Mouse (Mus musculus) MEL (cell line): ENCODE results near the gene Chrnb4. TPM values are rescaled to one million over a fixed set of nuclear protein-coding genes. Genes with fewer than 3 reads are reported as not detected.

Experiments used
- DNase-seq: peaks from one replicate; pipeline ENCODE4 v3.0.0; 2011; ENCODE audit warnings: low read depth, low spot score
- H3K27ac ChIP-seq: 2 replicates; pipeline ENCODE4 v1.5.1; 2012; ENCODE audit warnings: low read depth, mild to moderate bottlenecking, control low read depth, low read length, moderate library complexity; ENCODE audit not compliant: control insufficient read depth
- H3K27me3 ChIP-seq, 2 experiments: fragments of 150-350 bp in 1 of 2; sonication (generic) in 1 of 2; 2 replicates each; pipeline ENCODE4 v1.6.1; 2012; ENCODE audit warnings: low read length in 2 of 2, mild to moderate bottlenecking in 2 of 2, improper control_type of control experiment in 1 of 2, moderate library complexity in 1 of 2; ENCODE audit not compliant: insufficient read depth in 2 of 2, control insufficient read depth in 1 of 2
- H3K36me3 ChIP-seq, 2 experiments: 2 replicates each; pipeline ENCODE4 v1.6.1; 2012 to 2014; ENCODE audit warnings: low read length in 2 of 2, improper control_type of control experiment in 1 of 2, inconsistent platforms in 1 of 2, mild to moderate bottlenecking in 1 of 2; ENCODE audit not compliant: insufficient read depth in 2 of 2, control insufficient read depth in 1 of 2
- H3K4me1 ChIP-seq, 2 experiments: fragments of 150-350 bp in 1 of 2; sonication (generic) in 1 of 2; 2 replicates each; pipeline ENCODE4 v1.6.1; 2012; ENCODE audit warnings: low read length in 2 of 2, improper control_type of control experiment in 1 of 2, mild to moderate bottlenecking in 1 of 2; ENCODE audit not compliant: insufficient read depth in 2 of 2, control insufficient read depth in 1 of 2
- H3K4me3 ChIP-seq, 2 experiments: fragments of 150-350 bp in 1 of 2; sonication (generic) in 1 of 2; 2 replicates each; pipeline ENCODE4 v1.5.1; 2012; ENCODE audit warnings: low read depth in 2 of 2, low read length in 2 of 2, mild to moderate bottlenecking in 2 of 2, moderate library complexity in 2 of 2, control low read depth in 1 of 2, improper control_type of control experiment in 1 of 2; ENCODE audit not compliant: control insufficient read depth in 1 of 2, insufficient read depth in 1 of 2
- H3K79me2 ChIP-seq: 2 replicates; pipeline ENCODE4 v1.6.1; 2012; ENCODE audit warnings: mild to moderate bottlenecking, low read length, moderate library complexity; ENCODE audit not compliant: control insufficient read depth, poor library complexity, insufficient read depth
- H3K9ac ChIP-seq: 2 replicates; pipeline ENCODE4 v1.6.1; 2012; ENCODE audit warnings: low read depth, mild to moderate bottlenecking, control low read depth, low read length, moderate library complexity; ENCODE audit not compliant: control insufficient read depth, poor library complexity, severe bottlenecking
- H3K9me3 ChIP-seq: fragments of 150-350 bp; sonication (generic); replicated peaks from 2 replicates; pipeline ENCODE4 v1.6.1; 2012; ENCODE audit warnings: mild to moderate bottlenecking, low read length, improper control_type of control experiment, moderate library complexity; ENCODE audit not compliant: insufficient read depth
- BHLHE40 ChIP-seq: IDR thresholded peaks from 2 replicates; pipeline ENCODE4 v1.6.1; 2012; ENCODE audit warnings: low read depth, mild to moderate bottlenecking, inconsistent platforms, low read length, improper control_type of control experiment, borderline replicate concordance
- CHD2 ChIP-seq: IDR thresholded peaks from 2 replicates; pipeline ENCODE4 v1.6.1; 2011; ENCODE audit warnings: low read length, improper control_type of control experiment
- EP300 ChIP-seq, 2 experiments: IDR thresholded peaks; 2 replicates each; pipeline ENCODE4 v1.6.1; 2011; ENCODE audit warnings: improper control_type of control experiment in 2 of 2, low read length in 2 of 2, low read depth in 1 of 2, mild to moderate bottlenecking in 1 of 2
- GABPA ChIP-seq: IDR thresholded peaks from 2 replicates; pipeline ENCODE4 v1.6.1; 2012; ENCODE audit warnings: low read depth, mild to moderate bottlenecking, inconsistent platforms, low read length, improper control_type of control experiment, moderate library complexity
- MAZ ChIP-seq: IDR thresholded peaks from 2 replicates; pipeline ENCODE4 v1.6.1; 2012; ENCODE audit warnings: low read depth, mild to moderate bottlenecking, inconsistent platforms, low read length, improper control_type of control experiment
- NRF1 ChIP-seq: IDR thresholded peaks from 2 replicates; pipeline ENCODE4 v1.6.1; 2014; ENCODE audit warnings: low read depth, mild to moderate bottlenecking, inconsistent platforms, low read length, improper control_type of control experiment, moderate library complexity; ENCODE audit not compliant: poor library complexity, insufficient read depth, severe bottlenecking
- POLR2A ChIP-seq, 2 experiments: IDR thresholded peaks; 2 replicates each; pipeline ENCODE4 v1.6.1; 2011 to 2012; ENCODE audit warnings: low read length in 2 of 2, mild to moderate bottlenecking in 2 of 2, control low read depth in 1 of 2, improper control_type of control experiment in 1 of 2, low read depth in 1 of 2, moderate library complexity in 1 of 2; ENCODE audit not compliant: control insufficient read depth in 1 of 2, insufficient read depth in 1 of 2, poor library complexity in 1 of 2
- RAD21 ChIP-seq: IDR thresholded peaks from 2 replicates; pipeline ENCODE4 v1.6.1; 2011; ENCODE audit warnings: mild to moderate bottlenecking, low read depth, low read length, improper control_type of control experiment
- TBP ChIP-seq: IDR thresholded peaks from 2 replicates; pipeline ENCODE4 v1.8.0; 2011; ENCODE audit warnings: low read depth, low read length, improper control_type of control experiment
- UBTF ChIP-seq: IDR thresholded peaks from 2 replicates; pipeline ENCODE4 v1.6.1; 2012; ENCODE audit warnings: low read depth, mild to moderate bottlenecking, inconsistent platforms, low read length, improper control_type of control experiment, moderate library complexity, borderline replicate concordance; ENCODE audit not compliant: insufficient read depth
- ZC3H11A ChIP-seq: IDR thresholded peaks from 2 replicates; pipeline ENCODE4 v1.6.1; 2012; ENCODE audit warnings: low read depth, mild to moderate bottlenecking, inconsistent platforms, low read length, improper control_type of control experiment
- ZMIZ1 ChIP-seq: IDR thresholded peaks from 2 replicates; pipeline ENCODE4 v1.6.1; 2012; ENCODE audit warnings: low read depth, mild to moderate bottlenecking, inconsistent platforms, low read length, improper control_type of control experiment, moderate library complexity
- polyA plus RNA-seq, 2 experiments: library from polyadenylated mRNA; stranded (reverse) in 1 of 2; unstranded in 1 of 2; fragments of >175 nt in 1 of 2; fragments of >200 nt in 1 of 2; gene quantifications; 2 replicates each; pipeline versions ENCODE4 v1.2.1 to v1.2.4; 2012; ENCODE audit warnings: low replicate concordance in 2 of 2, low read depth in 1 of 2; ENCODE audit not compliant: insufficient read length in 2 of 2, insufficient read depth in 1 of 2, missing spikeins in 1 of 2
- total RNA-seq: library from RNA; depleted of rRNA; stranded (reverse); fragments of 300-350 nt; gene quantifications from 2 replicates; pipeline ENCODE4 v1.2.3, GENCODE M21; 2012

The Chrnb4 gene
- total and polyA plus RNA-seq, 3 experiments: 0.01 TPM; not detected in 2

DNA sequence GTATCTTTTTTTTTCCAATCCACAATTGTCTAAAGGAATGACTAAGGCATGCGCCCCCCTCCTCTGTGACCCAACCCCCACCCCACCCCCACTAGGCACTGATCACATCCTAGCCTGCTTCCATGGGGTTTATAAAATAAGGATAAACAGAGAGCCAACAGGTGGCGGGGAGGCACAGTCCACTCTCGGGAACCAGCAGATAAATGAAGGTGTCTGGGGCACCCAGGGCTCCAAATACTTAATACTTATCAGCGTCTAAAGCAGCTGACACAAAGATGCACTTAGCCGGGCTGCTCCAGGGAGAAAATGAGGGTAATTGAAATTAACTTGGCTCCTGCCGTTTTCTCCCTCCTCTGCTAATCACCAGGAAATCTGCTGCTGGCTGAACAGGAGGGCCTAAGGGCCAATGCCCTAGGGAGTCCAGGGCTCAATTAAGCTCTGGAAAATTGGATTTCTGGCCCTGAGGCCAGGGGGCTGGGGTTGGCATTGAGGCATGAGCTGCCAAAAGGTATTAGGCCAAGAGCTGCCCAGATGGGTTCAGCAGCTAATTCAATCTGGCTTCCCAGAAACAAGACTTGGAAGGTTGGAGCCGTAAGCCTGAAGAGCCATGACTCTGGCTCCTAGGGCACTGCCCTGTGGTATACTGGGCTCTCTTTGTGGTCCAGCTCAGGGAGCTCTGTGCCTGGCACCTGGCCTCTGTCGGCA lies 18.8 kb upstream of the Chrnb4 start:
- Histone ChIP-seq H3K79me2 (no peaks in the 10 kb centered on the region), H3K27ac (no peak overlapping the region), H3K9ac (no peak overlapping the region), H3K4me1 (peaks cover 0 to 7% of the 10 kb centered on the region in 2 experiments; a peak in 1 of 4 replicates), H3K27me3 (no peaks in the 10 kb centered on the region), H3K9me3 (no peaks in the 10 kb centered on the region), H3K36me3 (peaks cover 0 to 3% of the 10 kb centered on the region in 2 experiments; a peak in 1 of 4 replicates), H3K4me3 (no peak overlapping the region)
- TF ChIP-seq POLR2A (IDR thresholded peaks at IDR 0.05; ENCODE audit: control insufficient read depth in 1 of 2, insufficient read depth in 1 of 2, low read depth in 1 of 2, low read length in 2 of 2, poor library complexity in 1 of 2) (no peak), ZC3H11A (no peak), UBTF (no peak), NRF1 (no peak), MAZ (no peak), BHLHE40 (no peak), CHD2 (no peak), ZMIZ1 (no peak), RAD21 (no peak)
- no peak for DNase-seq

DNA sequence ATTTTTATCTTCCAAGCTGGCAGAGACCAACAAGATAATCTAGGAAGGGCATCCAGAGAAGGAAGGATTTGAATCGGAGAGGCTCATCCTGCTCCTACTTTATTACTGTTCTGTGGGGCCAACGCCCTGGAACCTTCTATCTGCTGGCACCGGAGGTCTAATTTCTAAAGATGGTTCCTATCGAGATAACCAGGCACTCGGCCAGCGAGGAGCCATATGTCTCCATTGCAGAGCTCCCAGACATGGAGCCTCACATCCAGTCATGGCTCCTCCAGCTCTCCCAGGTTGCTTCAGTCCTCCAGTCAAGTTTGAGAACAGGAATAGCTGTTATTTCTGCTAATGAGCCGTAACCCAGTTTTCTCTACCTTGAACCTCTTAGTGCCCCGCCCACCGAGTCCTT lies 16.7 kb upstream of the Chrnb4 start:
- no peak overlapping the region for H3K4me3 ChIP-seq
- H3K27me3 ChIP-seq: peaks cover 0 to 3% of the 10 kb centered on the region in 2 experiments; a peak in 1 of 4 replicates
- peaks cover 0 to 3% of the 10 kb centered on the region in 2 experiments; a peak in 1 of 4 replicates for H3K36me3 ChIP-seq
- peaks cover 0 to 7% of the 10 kb centered on the region in 2 experiments; a peak in 1 of 4 replicates for H3K4me1 ChIP-seq
- TF ChIP-seq TBP: 0 out of 2 replicates have a peak, but pooled peaks have one; percentile 31
- TF ChIP-seq GABPA: no peak
- H3K9ac ChIP-seq: no peak overlapping the region
- DNase-seq: peak; percentile 12
- H3K27ac ChIP-seq: no peak overlapping the region
- no peaks in the 10 kb centered on the region for H3K79me2 ChIP-seq
- no peaks in the 10 kb centered on the region for H3K9me3 ChIP-seq

DNA sequence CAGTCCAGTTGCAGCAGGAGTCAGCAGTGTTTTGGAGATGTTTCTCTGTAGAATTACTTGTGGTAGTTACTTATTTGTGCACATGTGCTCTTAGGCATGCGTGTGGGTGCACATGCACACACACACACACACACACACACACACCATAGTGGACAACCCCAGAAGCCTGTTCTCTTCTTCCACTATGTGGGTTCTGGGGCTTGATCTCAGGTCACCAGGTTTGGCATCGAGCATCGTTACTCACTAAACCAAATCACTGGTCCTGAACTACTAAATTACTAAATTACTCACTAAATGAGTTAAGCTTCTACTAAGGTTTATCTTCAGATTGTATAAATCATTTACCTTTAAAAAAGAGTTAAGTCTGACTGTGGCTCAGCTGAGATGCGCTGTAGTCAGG lies 9.5 kb upstream of the Chrnb4 start:
- Histone ChIP-seq H3K36me3 (no peaks in the 10 kb centered on the region), H3K4me3 (no peak overlapping the region), H3K9ac (no peak overlapping the region), H3K4me1 (no peaks in the 10 kb centered on the region), H3K27ac (no peak overlapping the region), H3K27me3 (peaks cover 0 to 3% of the 10 kb centered on the region in 2 experiments; a peak in 2 of 4 replicates), H3K9me3 (no peaks in the 10 kb centered on the region), H3K79me2 (no peaks in the 10 kb centered on the region)
- no peak for DNase-seq
- TF ChIP-seq EP300 (IDR thresholded peaks at IDR 0.05; ENCODE audit: low read depth in 1 of 2, low read length in 2 of 2) (no peak), RAD21 (no peak)
